Mouse (Mus musculus): ENCODE measurements around the gene Rab3b. TPM values are rescaled to one million over a fixed set of nuclear protein-coding genes. Genes with fewer than 3 reads are reported as not detected.
"Not testable (repeated sequence)": the region's sequence is repeated elsewhere in the genome, so short reads cannot be mapped to it uniquely, and the experiment has no call there.

Gene Rab3b
- total and polyA plus RNA-seq, 3 experiments = 0.63 to 6.2 (median 1.3) TPM

DNA sequence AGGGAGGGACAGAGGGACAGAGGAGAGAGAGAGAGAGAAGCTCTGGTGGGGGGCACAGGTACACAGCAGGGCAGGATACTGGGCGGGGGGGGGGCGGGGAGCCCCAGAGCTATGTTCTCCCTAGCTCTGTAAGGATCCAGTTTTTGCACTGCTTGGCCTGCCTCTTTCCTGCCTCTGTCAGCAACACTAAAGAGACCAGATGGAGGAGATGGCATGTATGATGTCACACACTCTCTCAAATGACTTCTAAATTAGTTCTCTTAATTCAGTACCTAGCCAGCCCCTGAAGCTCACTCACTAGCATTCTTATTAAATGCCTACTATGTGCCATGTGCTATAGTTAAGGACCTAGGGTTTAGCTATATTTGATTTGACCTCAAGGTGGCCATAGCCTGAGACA lies 33.0 kb downstream of the Rab3b start:
- H3K4me1 ChIP-seq (ENCODE audit: control insufficient read depth, insufficient read depth, low read length) = peaks cover 4% of the 10 kb centered on the region
- H3K27me3 ChIP-seq (ENCODE audit: control insufficient read depth, insufficient read depth, low read length) = no peaks in the 10 kb centered on the region
- H3K79me2 ChIP-seq (replicated peaks; ENCODE audit: control insufficient read depth, insufficient read depth, low read length) = no peaks in the 10 kb centered on the region
- no peak overlapping the region for H3K4me3 ChIP-seq
- intact Hi-C loops (cut with DNase I) = no loop called here
- TF ChIP-seq EP300 (IDR thresholded peaks at IDR 0.05; ENCODE audit: insufficient read depth, low read depth, low read length) (no peak), POLR2A (IDR thresholded peaks at IDR 0.05; ENCODE audit: insufficient read depth, low read depth, low read length) (no peak), CTCF (IDR thresholded peaks at IDR 0.05) (no peak)
- no peaks in the 10 kb centered on the region for H3K36me3 ChIP-seq (ENCODE audit: control insufficient read depth, insufficient read depth, low read length)
- DNase-seq = no peak
- WGBS = 50% methylated on average over 1 of the region's 2 CpGs
- H3K9ac ChIP-seq (ENCODE audit: low read depth, low read length) = no peak overlapping the region
- H3K27ac ChIP-seq = no peak overlapping the region

DNA sequence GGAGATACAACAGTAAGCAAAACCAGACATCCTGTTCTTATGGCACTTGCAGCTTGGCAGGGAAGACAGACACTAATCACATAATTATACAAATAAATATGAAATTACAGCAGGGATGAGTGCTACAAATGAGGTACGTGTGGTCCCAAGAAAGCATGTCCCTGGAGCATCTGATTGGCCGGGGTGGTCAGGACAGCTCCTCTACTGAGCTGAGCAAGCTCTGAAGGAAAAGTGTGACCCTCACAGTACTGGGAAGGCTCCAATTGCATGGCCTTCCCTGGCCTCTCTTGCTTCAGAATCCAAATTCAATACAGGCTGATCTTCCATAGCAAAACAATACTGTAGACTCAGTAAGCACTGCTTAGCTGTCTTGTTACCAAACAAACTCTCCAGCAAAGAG lies 34.3 kb downstream of the Rab3b start:
- Histone ChIP-seq H3K9ac (ENCODE audit: low read depth, low read length) (no peak overlapping the region), H3K4me3 (no peak overlapping the region), H3K27ac (no peak overlapping the region), H3K4me1 (ENCODE audit: control insufficient read depth, insufficient read depth, low read length) (peaks cover 4% of the 10 kb centered on the region), H3K79me2 (replicated peaks; ENCODE audit: control insufficient read depth, insufficient read depth, low read length) (no peaks in the 10 kb centered on the region), H3K36me3 (ENCODE audit: control insufficient read depth, insufficient read depth, low read length) (no peaks in the 10 kb centered on the region), H3K27me3 (ENCODE audit: control insufficient read depth, insufficient read depth, low read length) (no peaks in the 10 kb centered on the region)
- WGBS = 95% methylated on average over 2 of the region's 2 CpGs
- no peak for TF ChIP-seq POLR2A (IDR thresholded peaks at IDR 0.05; ENCODE audit: insufficient read depth, low read depth, low read length)
- TF ChIP-seq CTCF (IDR thresholded peaks at IDR 0.05) = no peak
- TF ChIP-seq EP300 (IDR thresholded peaks at IDR 0.05; ENCODE audit: insufficient read depth, low read depth, low read length) = no peak
- intact Hi-C loops (cut with DNase I) = no loop called here
- no peak for DNase-seq

DNA sequence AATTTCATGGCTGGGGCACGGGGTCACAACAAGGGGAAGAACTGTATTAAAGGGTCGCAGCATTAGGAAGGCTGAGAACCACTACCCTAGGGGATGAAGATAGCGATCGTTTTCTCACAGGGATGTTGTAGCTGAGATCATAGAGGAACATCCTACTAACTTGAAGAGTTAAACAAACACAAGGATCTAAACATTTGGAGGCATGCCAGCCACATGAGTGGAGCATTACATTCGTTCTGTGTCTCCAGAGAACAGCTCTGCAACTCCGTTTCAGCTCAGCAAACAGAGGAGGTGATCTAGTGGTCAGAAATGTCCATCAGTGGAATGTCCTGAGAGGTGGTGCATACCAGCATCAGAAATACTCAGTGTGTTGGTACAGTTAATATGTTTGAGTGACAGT lies 35.5 kb downstream of the Rab3b start:
- intact Hi-C loops (cut with DNase I) = no loop called here
- no peaks in the 10 kb centered on the region for H3K36me3 ChIP-seq (ENCODE audit: control insufficient read depth, insufficient read depth, low read length)
- no peak for DNase-seq
- H3K27me3 ChIP-seq (ENCODE audit: control insufficient read depth, insufficient read depth, low read length) = no peaks in the 10 kb centered on the region
- H3K4me3 ChIP-seq = no peak overlapping the region
- no peaks in the 10 kb centered on the region for H3K79me2 ChIP-seq (replicated peaks; ENCODE audit: control insufficient read depth, insufficient read depth, low read length)
- no peak overlapping the region for H3K27ac ChIP-seq
- H3K4me1 ChIP-seq (ENCODE audit: control insufficient read depth, insufficient read depth, low read length) = peaks cover 4% of the 10 kb centered on the region
- no peak overlapping the region for H3K9ac ChIP-seq (ENCODE audit: low read depth, low read length)
- 42% methylated on average over 6 of the region's 6 CpGs for WGBS
- TF ChIP-seq EP300 (IDR thresholded peaks at IDR 0.05; ENCODE audit: insufficient read depth, low read depth, low read length) (no peak), POLR2A (IDR thresholded peaks at IDR 0.05; ENCODE audit: insufficient read depth, low read depth, low read length) (no peak), CTCF (IDR thresholded peaks at IDR 0.05) (no peak)

DNA sequence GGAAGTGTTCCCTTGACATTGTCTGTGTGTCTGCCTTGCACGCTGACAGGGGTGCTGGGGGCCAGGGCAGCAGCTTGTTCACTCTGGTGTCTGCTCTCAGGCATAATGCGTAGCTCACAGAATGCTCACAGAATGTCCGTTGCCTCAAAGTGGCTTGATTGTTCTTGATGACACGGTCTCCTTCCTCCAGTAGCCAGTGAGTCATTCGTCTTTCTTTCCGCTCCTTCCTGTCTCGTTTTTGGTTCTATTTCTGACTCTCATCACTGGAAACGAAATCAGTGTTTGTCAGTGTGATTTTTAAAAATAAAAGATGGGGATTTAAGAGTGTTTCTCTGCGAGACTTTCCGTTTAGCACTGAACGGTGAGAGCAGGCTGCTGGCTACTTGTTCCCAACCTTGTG lies 36.2 kb downstream of the Rab3b start:
- Histone ChIP-seq H3K4me3 (no peak overlapping the region), H3K79me2 (replicated peaks; ENCODE audit: control insufficient read depth, insufficient read depth, low read length) (no peaks in the 10 kb centered on the region), H3K27ac (no peak overlapping the region), H3K36me3 (ENCODE audit: control insufficient read depth, insufficient read depth, low read length) (no peaks in the 10 kb centered on the region), H3K4me1 (ENCODE audit: control insufficient read depth, insufficient read depth, low read length) (peaks cover 4% of the 10 kb centered on the region), H3K9ac (ENCODE audit: low read depth, low read length) (no peak overlapping the region), H3K27me3 (ENCODE audit: control insufficient read depth, insufficient read depth, low read length) (no peaks in the 10 kb centered on the region)
- TF ChIP-seq CTCF (IDR thresholded peaks at IDR 0.05) (no peak), POLR2A (IDR thresholded peaks at IDR 0.05; ENCODE audit: insufficient read depth, low read depth, low read length) (no peak), EP300 (IDR thresholded peaks at IDR 0.05; ENCODE audit: insufficient read depth, low read depth, low read length) (no peak)
- no peak for DNase-seq
- intact Hi-C loops (cut with DNase I) = no loop called here
- WGBS = 29% methylated on average over 11 of the region's 11 CpGs

DNA sequence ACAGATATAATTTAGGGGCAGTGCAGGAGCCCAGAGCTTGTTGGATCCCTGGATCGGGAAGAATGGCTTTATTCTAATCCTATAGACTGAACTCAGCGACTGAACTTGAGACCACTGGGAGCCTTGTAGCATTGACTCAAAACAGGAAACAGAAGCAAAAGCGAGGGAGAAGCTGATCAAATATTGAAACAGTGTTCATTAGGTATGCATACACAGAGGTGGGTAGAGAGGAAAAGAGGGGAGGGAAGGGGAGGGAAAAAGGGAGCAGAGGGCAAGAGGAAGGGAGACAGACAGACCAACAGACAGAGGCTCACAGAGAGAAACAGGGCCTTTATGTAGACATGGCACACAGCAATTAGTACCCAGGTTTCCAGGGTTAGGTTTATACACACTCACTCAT lies 38.8 kb downstream of the Rab3b start:
- H3K79me2 ChIP-seq (replicated peaks; ENCODE audit: control insufficient read depth, insufficient read depth, low read length) = no peaks in the 10 kb centered on the region
- DNase-seq = no peak
- H3K27ac ChIP-seq = no peak overlapping the region
- H3K9ac ChIP-seq (ENCODE audit: low read depth, low read length) = no peak overlapping the region
- intact Hi-C loops (cut with DNase I) = no loop called here
- TF ChIP-seq POLR2A (IDR thresholded peaks at IDR 0.05; ENCODE audit: insufficient read depth, low read depth, low read length) (no peak), EP300 (IDR thresholded peaks at IDR 0.05; ENCODE audit: insufficient read depth, low read depth, low read length) (no peak), CTCF (IDR thresholded peaks at IDR 0.05) (no peak)
- no peak overlapping the region for H3K4me3 ChIP-seq
- H3K4me1 ChIP-seq (ENCODE audit: control insufficient read depth, insufficient read depth, low read length) = peaks cover 4% of the 10 kb centered on the region
- no peaks in the 10 kb centered on the region for H3K27me3 ChIP-seq (ENCODE audit: control insufficient read depth, insufficient read depth, low read length)
- H3K36me3 ChIP-seq (ENCODE audit: control insufficient read depth, insufficient read depth, low read length) = no peaks in the 10 kb centered on the region
- WGBS = 76% methylated on average over 3 of the region's 3 CpGs

DNA sequence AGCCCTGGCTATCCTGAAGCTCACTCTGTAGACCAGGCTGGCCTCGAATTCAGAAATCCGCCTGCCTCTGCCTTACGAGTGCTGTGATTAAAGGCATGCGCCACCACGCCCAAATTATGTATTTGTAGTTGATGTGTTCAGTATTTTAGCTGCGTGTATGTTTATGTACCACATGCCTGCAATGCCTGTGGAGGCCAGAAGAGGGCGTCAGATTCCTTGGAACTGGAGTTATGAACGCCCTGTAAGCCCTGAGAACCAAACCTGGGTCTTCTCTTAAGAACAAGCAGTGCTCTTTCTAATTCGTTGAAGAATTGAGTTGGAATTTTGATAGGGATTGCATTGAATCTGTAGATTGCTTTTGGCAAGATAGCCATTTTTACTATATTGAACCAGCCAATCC lies 49.1 kb downstream of the Rab3b start:
- H3K36me3 ChIP-seq (ENCODE audit: control insufficient read depth, insufficient read depth, low read length); H3K4me3 ChIP-seq; H3K27ac ChIP-seq; intact Hi-C loops (cut with DNase I); H3K4me1 ChIP-seq (ENCODE audit: control insufficient read depth, insufficient read depth, low read length); H3K9ac ChIP-seq (ENCODE audit: low read depth, low read length); H3K27me3 ChIP-seq (ENCODE audit: control insufficient read depth, insufficient read depth, low read length); H3K79me2 ChIP-seq (replicated peaks; ENCODE audit: control insufficient read depth, insufficient read depth, low read length); DNase-seq: not testable (repeated sequence)
- WGBS = 82% methylated on average over 9 of the region's 9 CpGs
